Mouse (Mus musculus): ENCODE measurements around the gene Mdh1.

The Mdh1 gene

DNA sequence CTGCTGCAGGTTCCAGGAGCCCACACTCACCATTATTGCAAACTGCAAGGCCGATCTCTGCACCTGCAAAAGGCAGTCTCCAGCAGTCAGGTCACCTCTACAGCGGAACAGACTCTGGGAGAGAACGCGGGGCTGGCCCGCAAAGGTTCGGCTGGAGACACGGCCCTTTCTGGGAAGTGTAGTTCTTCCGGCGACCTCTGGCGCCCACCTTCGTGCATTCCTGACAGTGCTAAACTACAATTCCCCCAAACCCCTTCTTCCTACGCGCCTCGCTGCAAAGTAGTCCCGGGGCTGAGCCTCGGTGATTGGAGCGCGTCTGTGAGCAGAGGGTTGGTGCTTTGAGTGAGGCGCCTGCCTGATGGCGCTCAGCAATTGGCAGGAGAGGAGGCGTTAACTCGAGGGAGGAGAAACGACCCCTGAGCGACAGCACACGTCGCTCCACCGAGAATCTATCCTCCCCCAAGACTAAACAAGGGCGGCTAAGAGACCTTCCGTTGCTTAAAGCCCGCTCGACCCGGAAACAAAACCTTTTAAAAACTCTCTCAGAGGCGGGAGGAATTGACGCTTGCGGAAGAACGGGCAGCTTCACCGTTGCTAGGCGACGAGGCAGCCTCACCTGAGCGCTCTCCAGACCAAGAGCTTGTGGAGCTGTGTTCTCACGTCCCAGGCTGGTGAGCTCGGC, at the start of gene Mdh1, which contains the start of gene Wdpcp:
Gene Mdh1, minus strand, starts transcription at position 668 of the 682 bp plus-strand sequence.
Gene Wdpcp, plus strand, starts transcription at position 536 of the 682 bp plus-strand sequence.
- DNase-seq (ENCODE audit: low read depth, low spot score), result peak; percentile 93

DNA sequence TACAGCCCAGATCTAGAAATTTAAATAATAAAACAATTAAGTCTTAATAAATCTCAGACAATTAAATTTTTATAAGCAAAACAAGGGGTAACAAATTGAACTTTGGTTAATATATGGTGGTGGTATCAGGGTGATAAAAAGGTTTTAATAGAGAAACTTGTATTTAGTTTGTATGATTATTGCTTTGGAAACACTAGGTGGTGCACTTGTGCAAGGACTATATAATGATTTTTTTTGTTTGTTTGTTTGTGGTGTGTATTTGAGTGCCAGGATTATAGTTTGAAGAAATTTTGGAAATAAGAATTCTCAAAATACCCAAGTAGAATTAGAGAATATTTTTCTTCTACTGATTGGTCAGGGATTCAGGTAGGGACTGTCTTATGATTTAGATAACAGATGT, 43.7 kb upstream of the Mdh1 start:
- DNase-seq (ENCODE audit: low read depth, low spot score), result no peak

GRCm38 (mm10) chr11:21602497-21602896, 30.3 kb upstream of the Mdh1 start:
- DNase-seq (ENCODE audit: low read depth, low spot score), result no peak

- no peak for DNase-seq (ENCODE audit: low read depth, low spot score)
Observed at GRCm38 (mm10) chr11:21583286-21583685, 11.1 kb upstream of the Mdh1 start.

- no peak for DNase-seq (ENCODE audit: low read depth, low spot score)
Observed at GRCm38 (mm10) chr11:21581472-21581871, 9.3 kb upstream of the Mdh1 start.

DNA sequence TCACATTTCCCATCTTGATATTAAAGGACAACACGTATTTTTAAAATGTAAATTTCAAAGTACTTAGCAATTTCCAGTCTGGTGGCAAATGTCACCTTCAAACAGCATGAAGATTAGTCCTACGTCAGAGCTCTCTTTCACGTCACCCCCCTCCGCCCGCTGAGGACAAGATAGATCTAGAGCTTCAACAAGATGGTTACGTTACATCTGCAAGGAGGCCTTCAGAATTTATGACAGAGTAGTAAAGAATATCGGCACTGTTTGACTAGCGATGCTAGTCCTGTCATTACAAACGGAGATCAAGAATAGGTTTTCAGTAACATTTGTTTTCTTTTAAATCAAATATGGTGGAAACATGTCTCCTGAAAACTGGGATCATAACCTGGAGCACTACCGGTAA, 1.2 kb downstream of the Mdh1 start:
- DNase-seq (ENCODE audit: low read depth, low spot score), result peak; percentile 29

DNA sequence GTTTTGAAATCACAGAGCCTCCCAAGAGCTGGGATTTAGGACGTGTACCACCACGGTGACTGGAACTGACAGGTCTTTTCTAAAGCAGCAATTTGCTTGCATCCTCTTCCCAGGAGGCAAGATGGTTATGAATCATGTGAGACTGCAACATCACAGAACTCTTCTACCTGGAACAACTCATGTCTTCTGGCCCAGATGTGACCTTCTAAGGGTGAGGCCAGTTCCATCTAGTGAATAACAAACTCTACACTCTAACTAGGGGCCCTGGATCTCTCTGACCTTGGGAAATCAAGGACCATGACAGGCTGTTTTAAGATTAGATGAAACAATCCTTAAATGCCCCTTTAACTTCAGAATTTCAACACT, 2.1 kb downstream of the Mdh1 start:
- DNase-seq (ENCODE audit: low read depth, low spot score), result no peak

GRCm38 (mm10) chr11:21569456-21570108, 2.6 kb downstream of the Mdh1 start:
- DNase-seq (ENCODE audit: low read depth, low spot score), result no peak

- DNase-seq (ENCODE audit: low read depth, low spot score), result no peak
Observed at GRCm38 (mm10) chr11:21569002-21569401, 3.2 kb downstream of the Mdh1 start.

- DNase-seq (ENCODE audit: low read depth, low spot score), result no peak
Observed at GRCm38 (mm10) chr11:21567733-21568132, 4.4 kb downstream of the Mdh1 start.

DNA sequence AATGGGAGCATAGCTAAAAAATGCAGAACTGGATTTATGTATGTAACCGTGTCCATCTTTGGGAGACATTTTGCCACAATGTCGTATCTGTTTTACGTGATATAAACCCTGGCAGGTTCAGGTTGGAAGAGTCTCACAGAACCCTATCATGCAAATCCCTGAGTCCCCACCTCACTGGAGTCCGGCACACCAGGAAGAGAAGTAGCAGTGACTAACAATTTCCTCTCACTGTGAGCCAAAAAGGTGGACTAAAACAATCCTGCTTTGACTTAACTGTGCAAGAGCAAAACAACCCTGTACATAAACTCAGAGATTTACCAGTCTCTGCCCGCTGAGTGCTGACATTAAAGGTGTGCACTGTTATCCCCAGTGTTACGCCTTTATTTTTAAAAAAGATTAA, 5.2 kb downstream of the Mdh1 start:
- no peak for DNase-seq (ENCODE audit: low read depth, low spot score)

GRCm38 (mm10) chr11:21564681-21565405, 7.3 kb downstream of the Mdh1 start:
- no peak for DNase-seq (ENCODE audit: low read depth, low spot score)

GRCm38 (mm10) chr11:21563617-21564325, 8.4 kb downstream of the Mdh1 start:
- no peak for DNase-seq (ENCODE audit: low read depth, low spot score)

DNA sequence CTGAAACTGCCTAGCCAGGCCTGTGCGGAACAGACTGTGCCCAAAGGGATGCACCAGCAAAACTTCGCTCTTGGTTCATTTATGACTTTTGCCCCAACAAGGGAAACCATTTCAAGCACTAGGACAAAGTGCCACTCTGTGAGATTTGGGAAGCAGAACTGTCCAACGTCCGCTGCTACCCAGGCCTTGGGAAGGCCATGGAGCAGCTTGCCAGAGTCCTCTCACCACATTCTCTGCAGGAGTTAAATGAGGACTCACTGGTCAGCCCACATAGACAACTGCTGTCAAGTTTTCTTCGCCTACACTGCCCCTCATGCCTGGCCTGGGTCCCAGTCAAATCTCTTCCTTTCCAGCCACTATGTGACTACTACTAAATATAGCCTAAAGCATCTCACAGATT, 10.8 kb downstream of the Mdh1 start:
- DNase-seq (ENCODE audit: low read depth, low spot score), result no peak

DNA sequence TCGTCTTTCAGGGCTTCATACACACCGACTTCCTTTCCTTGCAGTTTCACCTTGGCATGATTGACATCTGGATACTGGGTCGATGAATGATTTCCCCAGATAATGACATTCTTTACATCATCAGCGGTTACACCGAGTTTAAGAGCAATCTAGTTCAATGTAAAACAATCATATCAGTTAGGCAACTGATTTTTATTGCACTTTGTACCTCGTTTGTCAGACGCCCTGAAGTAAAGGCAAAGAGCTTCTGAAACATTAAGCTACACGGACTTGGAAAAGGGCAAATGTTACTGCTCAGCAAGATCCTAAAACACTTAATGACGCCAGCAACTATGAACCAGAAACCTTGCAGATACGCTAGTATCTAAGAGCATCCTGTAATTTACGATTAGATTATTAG, 12.4 kb downstream of the Mdh1 start:
- no peak for DNase-seq (ENCODE audit: low read depth, low spot score)

- no peak for DNase-seq (ENCODE audit: low read depth, low spot score)
Observed at GRCm38 (mm10) chr11:21552049-21552448, 20.1 kb downstream of the Mdh1 start.

GRCm38 (mm10) chr11:21550222-21551173, 21.7 kb downstream of the Mdh1 start:
- no peak for DNase-seq (ENCODE audit: low read depth, low spot score)

- no peak for DNase-seq (ENCODE audit: low read depth, low spot score)
Observed at GRCm38 (mm10) chr11:21549754-21550153, 22.4 kb downstream of the Mdh1 start.

DNA sequence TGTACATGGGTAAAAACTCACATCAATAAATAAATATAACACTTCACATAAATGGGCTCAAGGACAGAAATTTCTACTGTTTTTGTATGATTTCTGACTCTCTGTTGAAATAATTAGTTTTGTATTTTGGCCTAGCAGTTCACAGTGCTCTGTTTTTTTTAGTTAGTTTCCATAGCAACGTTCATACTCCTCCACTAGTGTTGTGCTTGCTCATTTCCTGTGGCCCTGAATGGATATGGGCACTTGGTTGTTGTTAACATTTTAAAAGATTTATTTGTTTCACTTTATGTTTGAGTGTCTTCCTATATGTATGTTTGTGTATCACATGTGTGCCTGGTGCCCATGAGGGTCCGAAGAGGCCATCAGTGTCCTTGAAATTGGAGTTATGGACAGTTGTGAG, 23.1 kb downstream of the Mdh1 start:
- DNase-seq (ENCODE audit: low read depth, low spot score), result no peak

DNA sequence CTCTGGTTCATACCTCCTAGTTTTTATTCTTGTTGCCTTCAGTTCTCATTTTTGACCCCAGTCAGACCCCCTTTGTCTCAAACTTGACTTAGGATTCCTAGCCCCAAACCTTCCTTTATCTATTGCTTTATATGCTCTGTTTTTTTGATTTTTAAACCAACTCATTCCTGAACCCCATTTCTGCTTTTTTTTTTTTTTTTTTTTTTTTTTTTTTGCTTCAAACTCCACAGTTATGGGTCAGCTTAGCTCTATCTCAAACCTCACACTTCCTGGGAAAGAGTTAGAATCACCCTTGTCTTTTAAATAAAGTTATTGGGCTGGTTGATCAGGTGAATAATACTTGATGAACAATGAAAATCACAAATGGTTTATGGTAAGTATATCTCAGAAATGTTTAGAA, 24.6 kb downstream of the Mdh1 start:
- no peak for DNase-seq (ENCODE audit: low read depth, low spot score)

DNA sequence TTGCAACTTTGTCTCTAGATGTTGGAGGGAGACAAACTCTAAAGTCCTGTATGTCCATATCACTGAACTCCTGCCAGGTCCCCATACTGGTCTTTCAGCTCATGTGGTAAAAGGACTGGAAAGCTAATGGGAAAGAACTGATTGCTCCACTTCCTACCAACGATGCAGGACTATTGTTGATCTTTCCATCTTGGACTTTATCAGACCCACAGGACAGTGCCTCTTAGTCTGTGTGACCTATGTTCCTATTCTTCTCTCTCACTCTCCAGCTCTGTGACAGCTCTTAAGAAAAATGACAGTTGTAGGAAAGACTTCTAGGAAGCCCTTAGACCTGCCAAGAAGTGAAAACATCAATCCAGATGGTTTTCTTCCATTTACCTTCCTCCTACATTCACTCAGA, 25.5 kb downstream of the Mdh1 start:
- DNase-seq (ENCODE audit: low read depth, low spot score), result no peak
